Mouse (Mus musculus): ENCODE measurements around the gene Snap29.

DNA sequence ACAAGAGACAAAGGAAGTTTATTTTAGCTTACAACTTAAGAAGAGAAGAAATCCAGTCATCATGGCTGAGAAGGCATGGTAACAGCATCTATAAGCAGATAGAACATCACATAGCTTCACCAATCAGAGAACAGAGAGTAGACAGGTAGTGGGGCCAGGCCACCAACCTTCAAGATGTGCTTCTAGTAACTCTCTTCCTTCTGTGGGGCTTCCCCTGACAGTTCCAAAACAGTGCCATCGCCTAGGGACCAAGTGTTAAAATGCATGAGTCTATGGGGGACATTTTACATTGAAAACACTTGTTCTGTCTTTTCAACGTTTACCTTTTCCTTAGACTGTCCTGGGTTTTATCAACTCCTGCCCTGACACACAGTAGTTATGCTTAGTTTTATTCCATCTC, 57.4 kb downstream of the Snap29 start:
- no peak for TF ChIP-seq CTCF (IDR thresholded peaks at IDR 0.05; ENCODE audit: low read depth, low read length)
- no peak for TF ChIP-seq GATA1 (IDR thresholded peaks at IDR 0.05; ENCODE audit: borderline replicate concordance, low read length)
- no peak for TF ChIP-seq TAL1 (conservative IDR thresholded peaks at IDR 0.05; ENCODE audit: low read depth, low read length)
- TF ChIP-seq POLR2AphosphoS5 (IDR thresholded peaks at IDR 0.05; ENCODE audit: insufficient replicate concordance, low read depth, low read length), result no peak

Measured in G1E (cell line).